Mouse (Mus musculus) myocyte (in vitro differentiated cells): ENCODE measurements around the gene Atp11c. TPM values are rescaled to one million over a fixed set of nuclear protein-coding genes. Genes with fewer than 3 reads are reported as not detected.

ENCODE experiments used
- H3K27me3 ChIP-seq: one replicate; pipeline ENCODE4 v1.6.1; 2011; ENCODE audit not compliant: control insufficient read depth, insufficient read depth, insufficient read length
- H3K36me3 ChIP-seq: one replicate; pipeline ENCODE4 v1.6.1; 2011; ENCODE audit not compliant: control insufficient read depth, insufficient read depth
- H3K4me2 ChIP-seq: one replicate; pipeline ENCODE4 v1.6.1; 2011; ENCODE audit warnings: low read depth, control low read depth
- H3K4me3 ChIP-seq: one replicate; pipeline ENCODE4 v1.5.1; 2011; ENCODE audit warnings: mild to moderate bottlenecking, control low read depth, moderate library complexity
- H3K79me2 ChIP-seq: one replicate; pipeline ENCODE4 v1.6.1; 2011; ENCODE audit not compliant: control insufficient read depth, insufficient read depth
- H3ac ChIP-seq: one replicate; pipeline ENCODE4 v1.6.1; 2011; ENCODE audit not compliant: control insufficient read depth, insufficient read length
- CEBPB ChIP-seq: IDR thresholded peaks from 2 replicates; pipeline ENCODE4 v1.6.1; 2011; ENCODE audit warnings: mild to moderate bottlenecking, moderate library complexity; ENCODE audit not compliant: poor library complexity, insufficient read depth, severe bottlenecking
- E2F4 ChIP-seq: IDR thresholded peaks from one replicate; pipeline ENCODE4 v1.6.1; 2011; ENCODE audit warnings: mild to moderate bottlenecking, control low read depth, moderate library complexity; ENCODE audit not compliant: insufficient read depth
- MAX ChIP-seq: IDR thresholded peaks from one replicate; pipeline ENCODE4 v1.6.1; 2011; ENCODE audit warnings: low read depth, mild to moderate bottlenecking, control low read depth
- MYOD1 ChIP-seq, 3 experiments: IDR thresholded peaks; one replicate each; pipeline ENCODE4 v1.6.1; 2011; ENCODE audit warnings: control low read depth in 2 of 3, low read depth in 2 of 3, mild to moderate bottlenecking in 2 of 3, moderate library complexity in 1 of 3; ENCODE audit not compliant: insufficient read length in 2 of 3, control insufficient read depth in 1 of 3
- MYOG ChIP-seq, 3 experiments: IDR thresholded peaks; one replicate each; pipeline ENCODE4 v1.6.1; 2011; ENCODE audit warnings: control low read depth in 2 of 3, low read depth in 2 of 3, mild to moderate bottlenecking in 2 of 3; ENCODE audit not compliant: insufficient read length in 2 of 3, control insufficient read depth in 1 of 3, insufficient read depth in 1 of 3
- POLR2A ChIP-seq: IDR thresholded peaks from one replicate; pipeline ENCODE4 v1.6.1; 2011; ENCODE audit warnings: low read depth, mild to moderate bottlenecking, control low read depth, moderate library complexity; ENCODE audit not compliant: insufficient read length
- POLR2AphosphoS2 ChIP-seq: IDR thresholded peaks from one replicate; pipeline ENCODE4 v1.6.1; 2011; ENCODE audit warnings: low read depth, control low read depth; ENCODE audit not compliant: insufficient read length
- REST ChIP-seq: IDR thresholded peaks from one replicate; pipeline ENCODE4 v1.6.1; 2011; ENCODE audit warnings: mild to moderate bottlenecking, control low read depth, moderate library complexity; ENCODE audit not compliant: insufficient read depth, insufficient read length
- SRF ChIP-seq: IDR thresholded peaks from one replicate; pipeline ENCODE4 v1.6.1; 2011; ENCODE audit warnings: low read depth; ENCODE audit not compliant: control insufficient read depth, insufficient read length
- TCF12 ChIP-seq: IDR thresholded peaks from one replicate; pipeline ENCODE4 v1.6.1; 2011; ENCODE audit warnings: mild to moderate bottlenecking, control low read depth; ENCODE audit not compliant: poor library complexity, insufficient read depth, severe bottlenecking
- TCF3 ChIP-seq: IDR thresholded peaks from one replicate; pipeline ENCODE4 v1.6.1; 2011; ENCODE audit warnings: low read depth, control low read depth; ENCODE audit not compliant: insufficient read length
- USF1 ChIP-seq: IDR thresholded peaks from one replicate; pipeline ENCODE4 v1.6.1; 2011; ENCODE audit warnings: low read depth, mild to moderate bottlenecking, control low read depth, moderate library complexity
- polyA plus RNA-seq: library from polyadenylated mRNA; unstranded; fragments of >200 nt; fragmentation: generic; extraction: Trizol; gene quantifications from one replicate; pipeline ENCODE4 v1.2.1, GENCODE M21; 2012; ENCODE audit warnings: missing spikeins

Gene Atp11c
- polyA plus RNA-seq, 1 experiment = 1.1 TPM

DNA sequence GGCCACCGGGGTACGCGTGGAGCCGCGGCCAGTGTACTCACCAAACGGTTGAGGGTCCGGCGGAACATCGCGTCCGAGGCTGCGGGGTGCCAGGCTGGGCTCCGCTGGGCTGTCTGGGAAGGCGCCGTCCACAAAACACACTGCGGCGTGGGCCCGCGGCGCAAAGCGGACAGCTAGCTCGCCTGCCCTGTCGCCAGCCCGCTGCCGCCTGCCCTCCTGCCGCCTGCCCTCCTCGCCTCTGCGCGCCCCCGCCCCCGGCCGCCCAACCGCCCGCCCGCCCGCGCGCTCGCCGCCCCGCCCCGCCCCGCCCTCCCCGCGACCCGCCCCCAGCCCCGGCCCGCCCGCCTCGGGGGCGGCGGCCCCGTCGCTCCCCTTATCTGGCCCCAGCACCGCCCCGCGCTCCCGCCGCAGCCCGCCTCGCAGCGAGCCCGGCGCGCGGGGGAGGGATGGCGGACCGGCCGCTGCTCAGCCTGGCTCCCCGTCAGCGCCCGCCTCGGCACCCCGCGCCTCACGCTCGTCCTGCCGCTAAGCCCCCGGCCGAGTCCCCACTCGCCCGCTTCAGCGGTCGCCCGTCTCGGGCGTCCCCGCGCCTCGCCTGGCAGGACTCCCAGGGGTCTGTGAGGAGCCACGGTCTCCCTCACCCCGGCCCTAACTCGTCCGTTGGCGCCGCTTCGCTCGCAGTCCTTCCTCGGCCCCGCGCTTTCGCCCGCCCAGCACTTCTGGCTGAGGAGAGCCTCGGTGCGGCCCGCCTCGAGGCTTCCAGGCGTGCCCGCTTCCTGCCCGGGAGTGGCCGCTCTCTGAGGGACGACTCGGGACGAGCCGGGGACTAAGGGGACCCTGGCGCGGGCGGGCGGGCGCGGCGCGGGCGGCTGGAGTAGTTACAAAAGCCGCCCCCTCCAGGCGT lies 188.5 kb downstream of the Atp11c start:
- peak overlapping the region; percentile 65 for H3K4me2 ChIP-seq
- no peaks in the 10 kb centered on the region for H3K27me3 ChIP-seq
- H3K79me2 ChIP-seq = no peaks in the 10 kb centered on the region
- H3K4me3 ChIP-seq = peak overlapping the region; percentile 27
- TF ChIP-seq E2F4 = no peak
- TF ChIP-seq TCF3 = peak; percentile 9
- TF ChIP-seq REST = no peak
- TF ChIP-seq MYOG (IDR thresholded peaks at IDR 0.05; ENCODE audit: control insufficient read depth in 1 of 3, insufficient read depth in 1 of 3, insufficient read length in 2 of 3, low read depth in 2 of 3) = no peak
- peak; percentile 85 for TF ChIP-seq POLR2A
- peak; percentile 67 for TF ChIP-seq POLR2AphosphoS2
- H3ac ChIP-seq = peak overlapping the region; percentile 66
- H3K36me3 ChIP-seq = no peaks in the 10 kb centered on the region

DNA sequence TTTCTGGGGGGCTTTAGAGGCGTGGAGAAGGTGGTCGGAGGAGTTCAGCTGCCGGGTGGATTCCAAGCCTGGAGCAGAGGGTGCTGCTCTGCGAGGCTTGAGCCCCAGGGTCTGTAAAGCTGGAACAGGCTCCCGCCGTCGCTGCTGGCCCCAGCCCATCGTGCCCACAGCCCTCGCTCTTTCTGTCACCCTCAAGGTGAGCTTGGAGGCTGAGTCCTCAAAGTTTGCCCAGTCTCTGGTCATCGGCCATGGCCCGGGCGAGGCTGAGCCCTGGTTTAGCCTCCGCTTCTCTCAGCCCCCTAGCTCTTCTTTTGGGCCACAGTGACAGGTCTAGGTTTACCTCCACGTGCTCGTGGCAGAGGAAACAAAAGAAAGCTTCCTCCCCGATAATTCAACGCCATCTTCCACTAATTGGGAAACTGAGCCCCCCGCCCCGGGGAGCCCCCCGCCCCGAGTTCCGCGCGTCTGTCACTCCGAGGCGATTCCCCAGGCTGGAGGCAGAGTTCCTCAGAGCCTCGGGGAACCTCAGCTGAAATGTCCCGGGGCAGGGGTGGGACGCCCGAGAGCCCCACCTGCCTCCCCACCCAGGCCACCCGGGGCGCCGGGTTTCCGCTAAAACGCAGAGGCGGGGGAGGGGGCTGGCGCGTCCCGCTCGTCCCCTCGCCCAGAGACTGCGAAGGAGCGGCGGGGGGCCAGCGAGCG lies 189.3 kb downstream of the Atp11c start:
- peak overlapping the region; percentile 66 for H3ac ChIP-seq
- TF ChIP-seq MAX = no peak
- no peak for TF ChIP-seq SRF
- TF ChIP-seq MYOD1 (IDR thresholded peaks at IDR 0.05; ENCODE audit: control insufficient read depth in 1 of 3, insufficient read length in 2 of 3, low read depth in 2 of 3) = no peak
- H3K4me2 ChIP-seq = peak overlapping the region; percentile 65
- H3K36me3 ChIP-seq = no peaks in the 10 kb centered on the region
- H3K79me2 ChIP-seq = no peaks in the 10 kb centered on the region
- H3K4me3 ChIP-seq = peak overlapping the region; percentile 27
- H3K27me3 ChIP-seq = no peaks in the 10 kb centered on the region

DNA sequence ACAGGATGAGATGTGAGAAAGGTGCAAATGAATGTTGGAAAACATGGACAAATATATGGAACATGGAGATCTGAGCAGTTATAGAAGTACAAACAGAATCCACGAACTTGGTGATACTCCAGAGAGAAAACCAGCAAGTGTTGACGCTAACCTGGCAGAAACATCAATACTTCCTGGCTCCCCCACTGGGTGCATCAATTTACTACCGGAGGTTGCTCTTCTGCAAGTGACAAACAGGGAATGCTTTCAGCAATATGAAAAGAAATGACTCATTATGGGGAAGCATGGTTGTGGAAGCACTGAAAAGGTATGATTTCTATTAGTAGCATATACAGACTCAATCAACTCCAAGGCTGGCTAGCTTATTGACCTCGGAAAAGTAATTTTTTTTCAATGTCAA lies 198.2 kb downstream of the Atp11c start:
- H3K79me2 ChIP-seq = no peaks in the 10 kb centered on the region
- TF ChIP-seq CEBPB = no peak
- no peak for TF ChIP-seq MAX
- TF ChIP-seq POLR2AphosphoS2 = no peak
- TF ChIP-seq TCF3 = no peak
- no peak overlapping the region for H3ac ChIP-seq
- no peak overlapping the region for H3K4me2 ChIP-seq
- no peaks in the 10 kb centered on the region for H3K36me3 ChIP-seq
- no peaks in the 10 kb centered on the region for H3K27me3 ChIP-seq
- no peak overlapping the region for H3K4me3 ChIP-seq

DNA sequence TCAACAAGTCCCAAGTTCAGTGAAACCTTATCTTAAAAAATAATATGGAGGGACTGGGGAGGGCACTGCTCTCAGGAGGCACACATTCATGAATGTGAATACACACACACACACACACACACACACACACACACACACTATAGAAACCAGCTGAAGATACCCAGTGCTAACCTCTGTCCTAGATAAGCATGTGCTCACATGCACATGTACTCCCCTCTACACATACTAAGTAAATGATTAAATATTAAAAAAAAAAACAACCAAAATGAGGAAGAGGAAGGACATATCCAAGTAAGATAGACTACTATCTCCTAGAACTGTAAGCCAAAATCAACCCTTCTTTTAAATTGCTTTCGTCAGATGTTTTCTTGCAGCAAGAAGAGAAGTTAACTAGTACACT lies 205.6 kb downstream of the Atp11c start:
- H3K4me2 ChIP-seq = no peak overlapping the region
- TF ChIP-seq POLR2AphosphoS2 = no peak
- TF ChIP-seq POLR2A = no peak
- H3K4me3 ChIP-seq = no peak overlapping the region
- H3K79me2 ChIP-seq = no peaks in the 10 kb centered on the region
- no peaks in the 10 kb centered on the region for H3K27me3 ChIP-seq
- H3ac ChIP-seq = no peak overlapping the region
- no peaks in the 10 kb centered on the region for H3K36me3 ChIP-seq

DNA sequence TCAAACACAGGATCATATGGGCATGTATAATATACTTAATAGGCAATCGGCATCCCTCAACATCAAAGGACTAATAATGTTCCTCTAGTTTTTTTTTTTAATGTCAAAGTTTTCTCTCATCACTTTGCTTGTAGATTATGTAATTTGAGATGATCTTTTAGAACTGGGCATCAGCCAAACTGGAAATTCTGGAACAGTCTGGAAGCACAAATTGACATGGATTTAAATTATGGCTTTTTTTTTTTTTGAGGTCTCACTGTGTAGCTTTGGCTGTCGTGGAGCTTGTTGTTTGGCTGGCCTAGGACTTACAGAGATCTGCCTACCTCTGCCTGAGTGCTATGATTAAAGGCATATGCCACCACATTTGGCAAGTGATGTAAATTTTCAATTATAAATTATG lies 210.8 kb downstream of the Atp11c start:
- H3K27me3 ChIP-seq = no peaks in the 10 kb centered on the region
- no peak overlapping the region for H3ac ChIP-seq
- TF ChIP-seq MAX (no peak), TCF3 (no peak), REST (no peak), E2F4 (no peak), MYOD1 (IDR thresholded peaks at IDR 0.05; ENCODE audit: control insufficient read depth in 1 of 3, insufficient read length in 2 of 3, low read depth in 2 of 3) (no peak), POLR2AphosphoS2 (no peak), POLR2A (no peak), TCF12 (no peak), MYOG (IDR thresholded peaks at IDR 0.05; ENCODE audit: control insufficient read depth in 1 of 3, insufficient read depth in 1 of 3, insufficient read length in 2 of 3, low read depth in 2 of 3) (no peak), CEBPB (no peak), SRF (no peak), USF1 (no peak)
- no peak overlapping the region for H3K4me3 ChIP-seq
- H3K36me3 ChIP-seq = no peaks in the 10 kb centered on the region
- H3K79me2 ChIP-seq = no peaks in the 10 kb centered on the region
- no peak overlapping the region for H3K4me2 ChIP-seq
